Mouse (Mus musculus): ENCODE results near the gene Dolpp1.

DNA sequence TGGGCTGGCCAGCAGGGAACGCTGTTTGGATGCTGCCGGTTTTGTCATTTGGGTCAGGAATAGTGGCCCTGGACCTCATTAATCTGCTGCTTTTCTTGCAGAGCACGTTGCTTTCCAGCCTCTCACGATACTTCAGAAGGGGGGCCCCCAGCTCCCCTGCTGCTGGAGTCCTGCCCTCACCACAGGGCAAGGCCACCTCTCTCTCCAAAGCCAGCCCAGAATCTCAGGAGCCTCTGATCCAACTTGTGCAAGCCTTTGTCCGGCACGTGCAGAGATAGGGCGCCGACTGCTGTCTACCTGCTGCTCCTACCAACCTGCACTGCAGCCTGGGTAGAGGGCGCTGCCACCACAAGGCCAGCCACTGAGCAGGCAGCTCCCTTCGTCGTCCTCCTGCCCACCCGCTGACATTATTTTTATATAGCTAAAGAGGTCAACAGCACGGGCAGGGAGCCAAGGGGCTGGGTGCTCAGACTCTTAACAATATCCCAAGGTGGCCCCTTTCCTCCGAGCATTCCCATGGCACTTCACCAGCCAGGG lies 48.4 kb upstream of the Dolpp1 start:
- TF ChIP-seq POLR2A (IDR thresholded peaks at IDR 0.05; ENCODE audit: low read depth, low read length) (no peak), BHLHE40 (IDR thresholded peaks at IDR 0.05; ENCODE audit: low read depth, low read length) (no peak), CTCF (conservative IDR thresholded peaks at IDR 0.05 in 1 of 2, IDR thresholded peaks at IDR 0.05 in 1 of 2; ENCODE audit: low read depth in 2 of 2, low read length in 2 of 2) (no peak), UBTF (IDR thresholded peaks at IDR 0.05; ENCODE audit: low read depth, low read length) (no peak), ZNF384 (IDR thresholded peaks at IDR 0.05; ENCODE audit: low read depth, low read length) (no peak), EP300 (IDR thresholded peaks at IDR 0.05; ENCODE audit: low read length) (no peak), CHD2 (IDR thresholded peaks at IDR 0.05; ENCODE audit: low read length) (no peak), ETS1 (conservative IDR thresholded peaks at IDR 0.05; ENCODE audit: low read depth, low read length) (no peak), JUN (IDR thresholded peaks at IDR 0.05; ENCODE audit: insufficient read depth, low read depth, low read length) (no peak), MAX (IDR thresholded peaks at IDR 0.05; ENCODE audit: low read length) (no peak), IRF4 (IDR thresholded peaks at IDR 0.05; ENCODE audit: low read depth, low read length) (no peak), USF2 (conservative IDR thresholded peaks at IDR 0.05; ENCODE audit: low read depth, low read length) (no peak), JUND (conservative IDR thresholded peaks at IDR 0.05; ENCODE audit: low read depth, low read length) (no peak), SIN3A (IDR thresholded peaks at IDR 0.05; ENCODE audit: low read length) (no peak)
